Mouse (Mus musculus): ENCODE measurements around the gene Tent5c. TPM values are rescaled to one million over a fixed set of nuclear protein-coding genes. Genes with fewer than 3 reads are reported as not detected.

The Tent5c gene
- 12.5 TPM for polyA plus RNA-seq (2014; fragmentation: Illumina TruSeq; extraction: RNeasy Lipid Tissue Mini Kit (QIAGEN cat#74804); ENCODE audit: insufficient read depth, low read depth, low replicate concordance)

GRCm38 (mm10) chr3:100489133-100490009, at the start of gene Tent5c:
Gene Tent5c (minus strand): TSS chr3:100489324.

Other genes starting within 250 kb of the Tent5c start
- 8.0 TPM for gene Man1a2, start 196.2 kb upstream of the Tent5c start, polyA plus RNA-seq (2014; fragmentation: Illumina TruSeq; extraction: RNeasy Lipid Tissue Mini Kit (QIAGEN cat#74804); ENCODE audit: insufficient read depth, low read depth, low replicate concordance)

Measured in lung, adult 10 weeks (tissue).